Mouse (Mus musculus) erythroid progenitor cell, adult 5-6 weeks (primary cell): ENCODE measurements around the gene Nps. TPM values are rescaled to one million over a fixed set of nuclear protein-coding genes. Genes with fewer than 3 reads are reported as not detected.

Experiments used
- total RNA-seq, 2 experiments: library from RNA; stranded (forward) in 1 of 2; stranded (reverse) in 1 of 2; fragments of 150-400 nt in 1 of 2; fragments of 186-747, 209-891 nt in 1 of 2; gene quantifications; 2 replicates each; pipeline versions ENCODE4 v1.2.3 to v1.2.4; 2015 to 2017; ENCODE audit warnings: low replicate concordance in 2 of 2

The Nps gene
- total RNA-seq, 2 experiments from 2014 or later: not detected

Other genes with a start within 250 kb of the Nps start
- gene Foxi2, start 151.6 kb downstream of the Nps start, total RNA-seq (2015; ENCODE audit: low replicate concordance): not detected in 2 replicates
- not detected in 2 replicates for gene Foxi2, start 151.6 kb downstream of the Nps start, total RNA-seq (2017; ENCODE audit: low replicate concordance)